Mouse (Mus musculus): ENCODE data around the gene Sdc4. TPM values are rescaled to one million over a fixed set of nuclear protein-coding genes. Genes with fewer than 3 reads are reported as not detected.

The Sdc4 gene
- polyA plus RNA-seq, 1 experiment = 125 TPM

DNA sequence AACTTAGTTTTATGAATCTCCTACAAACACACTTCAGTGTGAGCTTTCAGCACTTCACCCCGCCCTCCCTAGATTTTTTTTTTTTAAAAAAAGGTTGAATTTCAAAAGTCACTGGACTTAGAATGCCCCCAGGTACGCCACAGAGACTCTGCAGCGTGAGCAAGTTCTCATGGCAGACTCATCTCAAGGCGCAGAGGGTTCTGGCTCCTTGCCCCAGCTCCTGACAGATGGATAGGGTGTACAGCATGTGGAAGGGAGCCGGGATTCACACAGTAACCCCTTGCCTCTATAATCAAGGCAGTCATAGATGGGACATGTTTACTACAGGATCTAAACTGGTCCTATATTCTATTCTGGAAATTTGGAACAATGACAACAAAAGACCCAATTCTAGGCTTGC, 18.3 kb downstream of the Sdc4 start:
- TF ChIP-seq POLR2A (IDR thresholded peaks at IDR 0.05; ENCODE audit: borderline replicate concordance, low read depth, low read length) (no peak), CTCF (IDR thresholded peaks at IDR 0.05; ENCODE audit: low read depth, low read length) (no peak)

DNA sequence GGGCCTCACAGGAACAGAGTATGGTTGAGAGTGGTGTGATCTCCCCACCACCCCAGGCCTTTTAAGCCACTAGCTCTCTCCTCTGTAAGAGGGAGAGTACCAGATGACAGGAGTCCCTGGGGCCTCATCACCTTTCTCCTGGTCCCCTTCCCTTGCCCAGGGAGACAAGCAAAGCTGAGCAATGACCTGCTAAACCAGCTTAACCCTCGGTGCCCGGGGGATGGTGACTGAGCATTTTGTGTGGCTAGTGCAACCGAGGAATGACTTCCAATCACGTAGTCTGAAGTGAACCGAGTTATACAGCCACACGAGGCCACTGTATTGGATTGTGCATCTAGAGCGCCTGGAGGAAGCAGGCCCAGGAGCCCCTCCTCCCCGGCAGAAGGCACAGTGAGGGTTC, 19.3 kb downstream of the Sdc4 start:
- H3K4me1 ChIP-seq (ENCODE audit: control insufficient read depth, insufficient read depth, low read length) = no peaks in the 10 kb centered on the region
- H3K4me3 ChIP-seq (ENCODE audit: insufficient read depth, low read length) = no peak overlapping the region
- no peak overlapping the region for H3K27ac ChIP-seq (ENCODE audit: insufficient read depth, low read depth, low read length)
- TF ChIP-seq POLR2A (IDR thresholded peaks at IDR 0.05; ENCODE audit: borderline replicate concordance, low read depth, low read length) = no peak
- TF ChIP-seq CTCF (IDR thresholded peaks at IDR 0.05; ENCODE audit: low read depth, low read length) = no peak

More for the DNA sequence above, 18.3 kb downstream of the Sdc4 start:
- Histone ChIP-seq H3K27ac (ENCODE audit: insufficient read depth, low read depth, low read length) (no peak overlapping the region), H3K4me1 (ENCODE audit: control insufficient read depth, insufficient read depth, low read length) (no peaks in the 10 kb centered on the region), H3K4me3 (ENCODE audit: insufficient read depth, low read length) (no peak overlapping the region)

DNA sequence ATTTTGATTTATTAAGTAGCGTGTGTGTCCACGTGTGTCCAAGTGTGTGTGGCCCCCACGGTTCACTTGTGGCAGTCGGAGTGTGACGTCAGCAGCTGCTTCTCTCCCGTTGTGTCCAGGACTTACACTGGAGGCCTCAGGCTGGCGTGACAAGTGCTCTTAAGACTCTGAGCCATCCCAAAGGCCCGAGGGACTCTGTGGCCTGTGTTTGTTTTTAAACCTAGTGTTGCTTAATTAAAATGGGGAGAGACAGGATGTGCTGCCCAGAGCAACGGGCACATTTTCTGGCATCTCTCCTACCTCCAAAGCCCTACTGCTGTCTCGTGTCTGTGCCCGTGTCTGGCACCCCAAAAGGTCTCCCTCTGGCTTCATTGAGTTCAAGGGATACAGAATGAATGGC, 20.2 kb downstream of the Sdc4 start:
- TF ChIP-seq POLR2A (IDR thresholded peaks at IDR 0.05; ENCODE audit: borderline replicate concordance, low read depth, low read length) (no peak), CTCF (IDR thresholded peaks at IDR 0.05; ENCODE audit: low read depth, low read length) (no peak)
- no peaks in the 10 kb centered on the region for H3K4me1 ChIP-seq (ENCODE audit: control insufficient read depth, insufficient read depth, low read length)
- H3K4me3 ChIP-seq (ENCODE audit: insufficient read depth, low read length) = no peak overlapping the region
- H3K27ac ChIP-seq (ENCODE audit: insufficient read depth, low read depth, low read length) = no peak overlapping the region

DNA sequence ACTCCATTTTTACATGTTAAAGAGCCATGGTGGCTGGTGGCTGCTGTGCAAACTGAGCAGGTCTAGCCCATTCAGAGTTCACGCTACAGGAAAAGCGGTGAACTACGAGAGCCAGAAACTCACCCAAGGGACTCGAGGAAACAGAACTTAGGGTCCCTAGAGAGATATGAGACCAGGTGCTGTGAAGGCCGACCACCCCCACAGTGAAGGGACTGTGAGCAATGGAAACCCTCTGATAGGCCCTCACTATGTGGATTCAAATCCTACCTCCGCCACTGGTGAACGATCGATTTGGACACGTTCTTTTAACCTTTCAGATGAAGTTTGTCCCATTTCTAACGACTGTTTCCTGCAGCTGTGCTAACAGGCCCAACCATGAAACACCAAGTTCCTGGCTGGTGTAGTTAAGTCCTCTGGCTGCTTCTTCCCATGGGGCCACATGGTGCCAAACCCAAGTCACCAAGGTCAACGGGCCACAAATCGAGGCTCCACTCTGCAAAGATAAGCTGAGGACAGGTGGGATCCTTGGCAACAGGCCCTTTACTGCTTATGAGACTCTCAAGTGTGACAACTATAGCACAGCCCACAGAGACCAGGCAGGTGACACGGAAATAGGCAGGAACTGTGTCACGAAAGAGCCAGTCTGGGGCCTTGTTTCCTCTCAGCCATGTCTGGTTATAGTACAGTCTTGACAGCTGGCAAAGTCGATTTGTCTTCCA, 20.9 kb downstream of the Sdc4 start:
- Histone ChIP-seq H3K4me3 (ENCODE audit: insufficient read depth, low read length) (no peak overlapping the region), H3K4me1 (ENCODE audit: control insufficient read depth, insufficient read depth, low read length) (peaks cover under 1% of the 10 kb centered on the region; the same call in 1 of the 2 replicates), H3K27ac (ENCODE audit: insufficient read depth, low read depth, low read length) (no peak overlapping the region)
- TF ChIP-seq POLR2A (IDR thresholded peaks at IDR 0.05; ENCODE audit: borderline replicate concordance, low read depth, low read length) = no peak
- TF ChIP-seq CTCF (IDR thresholded peaks at IDR 0.05; ENCODE audit: low read depth, low read length) = no peak

DNA sequence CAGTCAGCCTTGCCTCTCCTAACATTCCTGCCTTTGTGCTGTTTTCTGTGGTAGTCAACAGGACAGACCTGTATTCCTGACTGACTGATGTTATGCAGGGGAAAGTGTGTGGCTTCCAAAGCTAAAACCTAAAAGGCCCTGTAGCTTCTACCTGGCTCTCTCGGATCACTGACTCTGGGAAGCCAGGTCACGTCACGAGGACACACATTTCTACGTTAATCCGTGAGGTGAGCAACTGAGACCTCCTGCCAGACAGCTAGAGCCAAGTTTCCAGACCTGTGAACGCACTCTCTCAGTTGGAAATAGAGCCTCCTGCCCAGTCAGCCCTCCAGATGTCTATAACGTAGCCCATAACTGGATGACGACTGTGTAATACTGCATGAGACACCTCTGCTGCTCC, 21.7 kb downstream of the Sdc4 start:
- no peak overlapping the region for H3K27ac ChIP-seq (ENCODE audit: insufficient read depth, low read depth, low read length)
- peaks cover 5% of the 10 kb centered on the region for H3K4me1 ChIP-seq (ENCODE audit: control insufficient read depth, insufficient read depth, low read length)
- TF ChIP-seq CTCF (IDR thresholded peaks at IDR 0.05; ENCODE audit: low read depth, low read length) (no peak), POLR2A (IDR thresholded peaks at IDR 0.05; ENCODE audit: borderline replicate concordance, low read depth, low read length) (no peak)
- H3K4me3 ChIP-seq (ENCODE audit: insufficient read depth, low read length) = no peak overlapping the region

DNA sequence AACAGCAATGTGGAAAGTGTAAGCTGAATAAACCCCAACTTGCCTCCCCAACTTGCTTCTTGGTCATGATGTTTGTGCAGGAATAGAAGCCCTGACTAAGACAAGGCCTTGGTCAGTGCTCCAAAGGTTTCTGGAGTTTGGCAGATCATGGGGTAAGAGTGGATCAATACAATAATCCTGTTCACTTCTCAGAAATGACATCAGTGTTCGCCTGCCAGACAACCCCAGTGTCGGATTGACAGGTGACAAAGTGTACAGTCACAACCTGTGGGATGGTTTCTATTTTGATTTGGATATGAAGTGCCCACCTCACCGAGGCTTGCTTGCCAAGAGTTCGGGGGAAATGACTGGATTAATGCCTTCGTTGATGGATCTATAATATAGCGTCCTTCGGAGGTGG, 22.4 kb downstream of the Sdc4 start:
- peaks cover 5% of the 10 kb centered on the region for H3K4me1 ChIP-seq (ENCODE audit: control insufficient read depth, insufficient read depth, low read length)
- TF ChIP-seq CTCF (IDR thresholded peaks at IDR 0.05; ENCODE audit: low read depth, low read length) (no peak), POLR2A (IDR thresholded peaks at IDR 0.05; ENCODE audit: borderline replicate concordance, low read depth, low read length) (no peak)
- H3K4me3 ChIP-seq (ENCODE audit: insufficient read depth, low read length) = no peak overlapping the region
- no peak overlapping the region for H3K27ac ChIP-seq (ENCODE audit: insufficient read depth, low read depth, low read length)

DNA sequence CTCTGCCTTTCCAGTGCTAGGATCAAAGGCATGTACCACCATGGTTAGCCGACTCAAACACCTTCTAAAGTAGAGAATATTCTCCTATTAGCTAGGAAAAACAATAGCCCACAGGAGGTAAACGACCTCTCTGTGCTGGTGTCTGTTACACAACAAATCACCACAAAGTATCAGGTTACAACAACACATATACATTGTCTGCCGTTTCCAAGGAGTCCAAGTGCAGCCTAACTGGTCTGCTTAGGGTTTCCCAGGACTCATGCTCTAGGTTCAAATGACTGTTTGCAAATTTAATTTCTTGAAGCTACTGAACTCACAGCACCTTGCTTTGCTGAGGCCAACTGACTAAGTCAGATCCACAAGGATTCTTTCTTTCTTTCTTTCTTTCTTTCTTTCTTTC, 24.2 kb downstream of the Sdc4 start:
- Histone ChIP-seq H3K27ac (ENCODE audit: insufficient read depth, low read depth, low read length) (no peak overlapping the region), H3K4me3 (ENCODE audit: insufficient read depth, low read length) (no peak overlapping the region), H3K4me1 (ENCODE audit: control insufficient read depth, insufficient read depth, low read length) (peaks cover 5% of the 10 kb centered on the region)
- TF ChIP-seq CTCF (IDR thresholded peaks at IDR 0.05; ENCODE audit: low read depth, low read length) (no peak), POLR2A (IDR thresholded peaks at IDR 0.05; ENCODE audit: borderline replicate concordance, low read depth, low read length) (no peak)

DNA sequence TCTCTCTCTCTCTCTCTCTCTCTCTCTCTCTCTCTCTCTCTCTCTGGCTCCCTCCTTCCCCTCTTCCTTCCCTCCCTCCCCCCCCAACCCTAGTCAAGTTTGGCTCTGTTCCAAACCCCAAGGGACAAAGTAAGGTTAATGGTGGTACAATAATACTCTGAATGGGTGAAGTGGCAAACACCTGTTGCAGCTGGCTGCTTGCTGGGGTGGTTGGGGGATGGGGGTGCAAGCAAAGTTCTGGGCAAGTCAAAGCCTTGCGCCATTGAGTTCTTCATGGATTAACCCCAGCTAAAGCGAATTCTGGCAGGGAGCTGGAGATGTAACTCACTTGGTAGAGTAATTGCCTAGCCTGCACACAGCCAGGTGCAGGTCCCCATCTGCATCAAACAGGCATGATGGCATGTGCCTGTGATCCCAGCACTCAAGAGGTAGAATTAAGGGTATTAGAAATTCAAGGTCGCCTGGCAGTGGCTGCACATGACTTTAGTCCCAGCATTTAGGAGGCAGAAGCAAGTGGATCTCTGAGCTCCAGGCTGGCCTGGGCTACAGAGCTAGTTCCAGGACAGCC, 25.3 kb downstream of the Sdc4 start:
- Histone ChIP-seq H3K4me1 (ENCODE audit: control insufficient read depth, insufficient read depth, low read length) (peaks cover 5% of the 10 kb centered on the region), H3K4me3 (ENCODE audit: insufficient read depth, low read length) (no peak overlapping the region)

DNA sequence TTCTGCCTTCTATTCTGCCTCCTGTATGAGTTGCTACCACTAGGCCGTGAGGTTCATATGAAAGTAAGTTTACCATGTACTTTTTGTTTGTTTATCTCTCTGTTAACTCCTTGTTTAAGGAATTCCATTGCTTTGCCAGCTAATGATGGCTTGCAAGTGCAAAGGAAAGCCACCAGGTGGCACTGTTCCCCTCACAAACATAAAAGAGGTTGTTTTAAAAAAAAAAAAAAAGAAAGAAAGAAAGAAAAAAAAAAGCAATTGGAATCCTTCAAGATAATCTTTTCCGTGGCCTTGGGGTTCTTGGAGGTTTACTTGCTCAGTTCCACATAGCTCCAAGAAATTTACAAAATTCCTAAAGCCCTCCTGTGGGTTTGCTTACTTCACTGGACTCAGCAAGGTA, 26.5 kb downstream of the Sdc4 start:
- TF ChIP-seq POLR2A (IDR thresholded peaks at IDR 0.05; ENCODE audit: borderline replicate concordance, low read depth, low read length) (no peak), CTCF (IDR thresholded peaks at IDR 0.05; ENCODE audit: low read depth, low read length) (no peak)
- Histone ChIP-seq H3K4me3 (ENCODE audit: insufficient read depth, low read length) (no peak overlapping the region), H3K27ac (ENCODE audit: insufficient read depth, low read depth, low read length) (no peak overlapping the region), H3K4me1 (ENCODE audit: control insufficient read depth, insufficient read depth, low read length) (peaks cover 5% of the 10 kb centered on the region)

More for the DNA sequence above, 25.3 kb downstream of the Sdc4 start:
- TF ChIP-seq POLR2A (IDR thresholded peaks at IDR 0.05; ENCODE audit: borderline replicate concordance, low read depth, low read length) (no peak), CTCF (IDR thresholded peaks at IDR 0.05; ENCODE audit: low read depth, low read length) (no peak)
- H3K27ac ChIP-seq (ENCODE audit: insufficient read depth, low read depth, low read length) = no peak overlapping the region

DNA sequence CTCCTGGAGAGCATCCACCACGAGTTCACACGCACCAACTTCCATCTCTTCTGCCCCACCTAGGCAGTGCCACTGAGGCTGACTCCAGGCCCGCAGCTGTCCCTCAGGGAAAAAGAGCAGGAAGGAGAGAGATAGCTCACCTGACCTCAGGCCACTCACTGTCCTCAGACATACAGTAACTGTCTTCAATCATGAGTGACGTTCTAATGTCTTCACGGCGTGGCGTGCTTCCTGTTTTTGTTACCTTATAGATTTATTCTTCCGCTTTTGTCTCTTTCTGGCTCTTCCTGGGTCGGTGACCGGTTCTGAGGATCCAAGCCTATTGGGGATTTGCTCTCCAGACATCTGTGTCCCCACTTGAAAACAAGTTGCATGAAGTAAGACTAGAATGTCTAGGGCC, 29.1 kb downstream of the Sdc4 start:
- TF ChIP-seq CTCF (IDR thresholded peaks at IDR 0.05; ENCODE audit: low read depth, low read length) (no peak), POLR2A (IDR thresholded peaks at IDR 0.05; ENCODE audit: borderline replicate concordance, low read depth, low read length) (no peak)
- Histone ChIP-seq H3K4me3 (ENCODE audit: insufficient read depth, low read length) (no peak overlapping the region), H3K4me1 (ENCODE audit: control insufficient read depth, insufficient read depth, low read length) (peaks cover 5% of the 10 kb centered on the region), H3K27ac (ENCODE audit: insufficient read depth, low read depth, low read length) (no peak overlapping the region)
